Mouse (Mus musculus) MEL (cell line): ENCODE data around the gene Atrx. TPM values are rescaled to one million over a fixed set of nuclear protein-coding genes. Genes with fewer than 3 reads are reported as not detected.

Source experiments
- DNase-seq: peaks from one replicate; pipeline ENCODE4 v3.0.0; 2011; ENCODE audit warnings: low read depth, low spot score
- H3K27ac ChIP-seq: 2 replicates; pipeline ENCODE4 v1.5.1; 2012; ENCODE audit warnings: low read depth, mild to moderate bottlenecking, control low read depth, low read length, moderate library complexity; ENCODE audit not compliant: control insufficient read depth
- H3K27me3 ChIP-seq, 2 experiments: fragments of 150-350 bp in 1 of 2; sonication (generic) in 1 of 2; 2 replicates each; pipeline ENCODE4 v1.6.1; 2012; ENCODE audit warnings: low read length in 2 of 2, mild to moderate bottlenecking in 2 of 2, improper control_type of control experiment in 1 of 2, moderate library complexity in 1 of 2; ENCODE audit not compliant: insufficient read depth in 2 of 2, control insufficient read depth in 1 of 2
- H3K36me3 ChIP-seq, 2 experiments: 2 replicates each; pipeline ENCODE4 v1.6.1; 2012 to 2014; ENCODE audit warnings: low read length in 2 of 2, improper control_type of control experiment in 1 of 2, inconsistent platforms in 1 of 2, mild to moderate bottlenecking in 1 of 2; ENCODE audit not compliant: insufficient read depth in 2 of 2, control insufficient read depth in 1 of 2
- H3K4me1 ChIP-seq, 2 experiments: fragments of 150-350 bp in 1 of 2; sonication (generic) in 1 of 2; 2 replicates each; pipeline ENCODE4 v1.6.1; 2012; ENCODE audit warnings: low read length in 2 of 2, improper control_type of control experiment in 1 of 2, mild to moderate bottlenecking in 1 of 2; ENCODE audit not compliant: insufficient read depth in 2 of 2, control insufficient read depth in 1 of 2
- H3K4me3 ChIP-seq, 2 experiments: fragments of 150-350 bp in 1 of 2; sonication (generic) in 1 of 2; 2 replicates each; pipeline ENCODE4 v1.5.1; 2012; ENCODE audit warnings: low read depth in 2 of 2, low read length in 2 of 2, mild to moderate bottlenecking in 2 of 2, moderate library complexity in 2 of 2, control low read depth in 1 of 2, improper control_type of control experiment in 1 of 2; ENCODE audit not compliant: control insufficient read depth in 1 of 2, insufficient read depth in 1 of 2
- H3K79me2 ChIP-seq: 2 replicates; pipeline ENCODE4 v1.6.1; 2012; ENCODE audit warnings: mild to moderate bottlenecking, low read length, moderate library complexity; ENCODE audit not compliant: control insufficient read depth, poor library complexity, insufficient read depth
- H3K9ac ChIP-seq: 2 replicates; pipeline ENCODE4 v1.6.1; 2012; ENCODE audit warnings: low read depth, mild to moderate bottlenecking, control low read depth, low read length, moderate library complexity; ENCODE audit not compliant: control insufficient read depth, poor library complexity, severe bottlenecking
- H3K9me3 ChIP-seq: fragments of 150-350 bp; sonication (generic); replicated peaks from 2 replicates; pipeline ENCODE4 v1.6.1; 2012; ENCODE audit warnings: mild to moderate bottlenecking, low read length, improper control_type of control experiment, moderate library complexity; ENCODE audit not compliant: insufficient read depth
- CHD2 ChIP-seq: IDR thresholded peaks from 2 replicates; pipeline ENCODE4 v1.6.1; 2011; ENCODE audit warnings: low read length, improper control_type of control experiment
- CTCF ChIP-seq, 3 experiments: IDR thresholded peaks in 2 of 3; conservative IDR thresholded peaks in 1 of 3; 2 replicates each; pipeline ENCODE4 v1.5.1; 2011 to 2012; ENCODE audit warnings: low read length in 3 of 3, low read depth in 2 of 3, mild to moderate bottlenecking in 2 of 3, improper control_type of control experiment in 1 of 3, inconsistent platforms in 1 of 3, mixed read lengths in 1 of 3, moderate library complexity in 1 of 3; ENCODE audit not compliant: control insufficient read depth in 1 of 3, insufficient read depth in 1 of 3, poor library complexity in 1 of 3, severe bottlenecking in 1 of 3
- E2F4 ChIP-seq: IDR thresholded peaks from 2 replicates; pipeline ENCODE4 v1.6.1; 2011; ENCODE audit warnings: low read depth, low read length, improper control_type of control experiment, borderline replicate concordance
- ETS1 ChIP-seq: IDR thresholded peaks from 2 replicates; pipeline ENCODE4 v1.6.1; 2012; ENCODE audit warnings: low read depth, mild to moderate bottlenecking, inconsistent platforms, low read length, improper control_type of control experiment, moderate library complexity
- GABPA ChIP-seq: IDR thresholded peaks from 2 replicates; pipeline ENCODE4 v1.6.1; 2012; ENCODE audit warnings: low read depth, mild to moderate bottlenecking, inconsistent platforms, low read length, improper control_type of control experiment, moderate library complexity
- GATA1 ChIP-seq: IDR thresholded peaks from 2 replicates; pipeline ENCODE4 v1.6.1; 2011; ENCODE audit warnings: low read depth, low read length, improper control_type of control experiment
- JUND ChIP-seq: IDR thresholded peaks from 2 replicates; pipeline ENCODE4 v1.6.1; 2011; ENCODE audit warnings: low read depth, mild to moderate bottlenecking, improper control_type of control experiment, low read length
- KAT2A ChIP-seq: conservative IDR thresholded peaks from 2 replicates; pipeline ENCODE4 v1.6.1; 2012; ENCODE audit warnings: low read depth, low read length, improper control_type of control experiment, inconsistent platforms
- MAFK ChIP-seq: IDR thresholded peaks from 2 replicates; pipeline ENCODE4 v1.6.1; 2011; ENCODE audit warnings: low read depth, mild to moderate bottlenecking, low read length, improper control_type of control experiment, borderline replicate concordance
- MXI1 ChIP-seq: IDR thresholded peaks from 2 replicates; pipeline ENCODE4 v1.6.1; 2011; ENCODE audit warnings: mild to moderate bottlenecking, low read depth, low read length, improper control_type of control experiment
- MYB ChIP-seq: IDR thresholded peaks from 2 replicates; pipeline ENCODE4 v1.6.1; 2011; ENCODE audit warnings: mild to moderate bottlenecking, low read depth, low read length, improper control_type of control experiment
- NRF1 ChIP-seq: IDR thresholded peaks from 2 replicates; pipeline ENCODE4 v1.6.1; 2014; ENCODE audit warnings: low read depth, mild to moderate bottlenecking, inconsistent platforms, low read length, improper control_type of control experiment, moderate library complexity; ENCODE audit not compliant: poor library complexity, insufficient read depth, severe bottlenecking
- POLR2AphosphoS2 ChIP-seq: IDR thresholded peaks from 2 replicates; pipeline ENCODE4 v1.6.1; 2011; ENCODE audit warnings: low read length, improper control_type of control experiment
- POLR2AphosphoS5 ChIP-seq: IDR thresholded peaks from 2 replicates; pipeline ENCODE4 v1.6.1; 2012; ENCODE audit warnings: low read depth, borderline replicate concordance, mild to moderate bottlenecking, inconsistent platforms, low read length, moderate library complexity, mixed read lengths
- RAD21 ChIP-seq: IDR thresholded peaks from 2 replicates; pipeline ENCODE4 v1.6.1; 2011; ENCODE audit warnings: mild to moderate bottlenecking, low read depth, low read length, improper control_type of control experiment
- TBP ChIP-seq: IDR thresholded peaks from 2 replicates; pipeline ENCODE4 v1.8.0; 2011; ENCODE audit warnings: low read depth, low read length, improper control_type of control experiment
- TCF12 ChIP-seq: IDR thresholded peaks from 2 replicates; pipeline ENCODE4 v1.6.1; 2014; ENCODE audit warnings: low read depth, mild to moderate bottlenecking, inconsistent platforms, low read length, improper control_type of control experiment, moderate library complexity
- ZC3H11A ChIP-seq: IDR thresholded peaks from 2 replicates; pipeline ENCODE4 v1.6.1; 2012; ENCODE audit warnings: low read depth, mild to moderate bottlenecking, inconsistent platforms, low read length, improper control_type of control experiment
- ZMIZ1 ChIP-seq: IDR thresholded peaks from 2 replicates; pipeline ENCODE4 v1.6.1; 2012; ENCODE audit warnings: low read depth, mild to moderate bottlenecking, inconsistent platforms, low read length, improper control_type of control experiment, moderate library complexity
- ZNF384 ChIP-seq: IDR thresholded peaks from 2 replicates; pipeline ENCODE4 v1.6.1; 2012; ENCODE audit warnings: low read depth, mild to moderate bottlenecking, inconsistent platforms, low read length, improper control_type of control experiment
- polyA plus RNA-seq, 2 experiments: library from polyadenylated mRNA; stranded (reverse) in 1 of 2; unstranded in 1 of 2; fragments of >175 nt in 1 of 2; fragments of >200 nt in 1 of 2; gene quantifications; 2 replicates each; pipeline versions ENCODE4 v1.2.1 to v1.2.4; 2012; ENCODE audit warnings: low replicate concordance in 2 of 2, low read depth in 1 of 2; ENCODE audit not compliant: insufficient read length in 2 of 2, insufficient read depth in 1 of 2, missing spikeins in 1 of 2
- total RNA-seq: library from RNA; depleted of rRNA; stranded (reverse); fragments of 300-350 nt; gene quantifications from 2 replicates; pipeline ENCODE4 v1.2.3, GENCODE M21; 2012

The Atrx gene
- total and polyA plus RNA-seq, 3 experiments = 44.4 to 379 (median 46.9) TPM

DNA sequence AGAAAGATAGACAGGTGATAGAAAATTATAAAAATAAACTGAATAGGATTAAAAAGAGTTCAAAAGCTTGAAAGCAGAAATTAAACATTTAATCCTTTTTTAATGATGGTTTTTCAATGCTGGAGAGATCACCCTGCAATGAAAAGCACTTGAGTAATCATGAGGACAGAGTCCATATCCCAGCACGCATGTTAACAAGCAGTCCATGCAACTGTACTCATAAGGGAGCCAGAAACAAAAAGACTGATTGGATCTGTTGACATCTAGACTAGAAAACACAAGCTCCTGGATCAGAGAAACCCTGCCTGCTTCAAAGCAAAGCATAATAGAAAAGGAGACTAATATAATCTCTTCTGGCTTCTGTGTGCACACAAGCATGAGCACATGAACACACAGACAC is 27.6 kb downstream of the Atrx start:
- H3K4me3 ChIP-seq = no peak overlapping the region
- H3K9ac ChIP-seq = no peak overlapping the region
- no peak for TF ChIP-seq TBP
- no peak for TF ChIP-seq POLR2AphosphoS2
- no peak for TF ChIP-seq ZC3H11A
- TF ChIP-seq NRF1 = no peak
- no peak for TF ChIP-seq MYB
- TF ChIP-seq GATA1 = no peak
- no peak for TF ChIP-seq ZNF384
- no peak for TF ChIP-seq MXI1
- TF ChIP-seq ZMIZ1 = no peak
- no peak for TF ChIP-seq RAD21
- TF ChIP-seq KAT2A = no peak
- TF ChIP-seq MAFK = no peak
- no peak for TF ChIP-seq CHD2
- TF ChIP-seq ETS1 = no peak
- TF ChIP-seq POLR2AphosphoS5 = no peak
- TF ChIP-seq JUND = no peak

DNA sequence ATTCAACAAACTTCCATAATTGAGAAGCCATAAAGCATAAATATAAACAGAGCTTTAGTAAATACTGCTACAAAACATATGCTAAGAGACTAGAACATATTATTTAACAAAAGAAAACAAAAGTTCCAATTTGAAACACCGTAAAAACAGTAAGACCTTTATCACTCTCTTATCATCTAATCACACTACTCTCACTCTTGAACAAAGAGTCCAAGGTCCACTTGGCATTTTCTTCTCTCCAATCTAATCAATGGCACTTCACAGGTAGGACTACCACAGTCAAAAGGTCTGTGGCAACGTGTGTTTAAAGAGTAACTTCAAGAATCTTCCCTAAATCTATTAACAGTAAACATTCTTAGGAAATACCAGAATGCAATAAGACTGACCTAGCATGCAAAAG is 42.3 kb downstream of the Atrx start:
- H3K27ac ChIP-seq = no peak overlapping the region
- H3K4me1 ChIP-seq = no peaks in the 10 kb centered on the region
- H3K9ac ChIP-seq = no peak overlapping the region
- H3K79me2 ChIP-seq = peaks cover 2% of the 10 kb centered on the region; the same call in 1 of the 2 replicates
- H3K27me3 ChIP-seq = no peaks in the 10 kb centered on the region
- no peak overlapping the region for H3K4me3 ChIP-seq
- DNase-seq = no peak
- peaks cover 0 to 8% of the 10 kb centered on the region in 2 experiments; a peak in 2 of 4 replicates for H3K36me3 ChIP-seq
- H3K9me3 ChIP-seq = no peaks in the 10 kb centered on the region
- no peak for TF ChIP-seq ZMIZ1
- no peak for TF ChIP-seq E2F4
- TF ChIP-seq MYB = no peak
- no peak for TF ChIP-seq TCF12
- TF ChIP-seq CTCF (IDR thresholded peaks at IDR 0.05 in 2 of 3, conservative IDR thresholded peaks at IDR 0.05 in 1 of 3; ENCODE audit: control insufficient read depth in 1 of 3, insufficient read depth in 1 of 3, low read depth in 2 of 3, low read length in 3 of 3, poor library complexity in 1 of 3, severe bottlenecking in 1 of 3) = no peak
- TF ChIP-seq GABPA = no peak

More for the DNA sequence above, 27.6 kb downstream of the Atrx start:
- Histone ChIP-seq H3K79me2 (peaks cover 20% of the 10 kb centered on the region), H3K4me1 (no peaks in the 10 kb centered on the region), H3K36me3 (no peaks in the 10 kb centered on the region; a peak in 1 of 4 replicates), H3K9me3 (no peaks in the 10 kb centered on the region), H3K27me3 (no peaks in the 10 kb centered on the region), H3K27ac (no peak overlapping the region)
- no peak for DNase-seq
